Mouse (Mus musculus) lung, embryonic 16.5 days (tissue): ENCODE measurements at regions not wholly inside any gene's neighbourhood (a gene's known extent, or its start where the extent isn't known, plus 50 kb on each side); places are given as distances from the start of the nearest gene placed in this dataset.

Source experiments
- ATAC-seq: fragments of 200-750 bp; cut with Nextera tagmentation; 2 replicates; pipeline ENCODE4 v1.8.0; 2017; ENCODE audit warnings: low read depth, mild to moderate bottlenecking, moderate library complexity
- H3K27ac ChIP-seq: fragments of 300-500 bp; sonication (generic); 2 replicates; pipeline ENCODE4 v1.5.1; 2014; ENCODE audit warnings: mild to moderate bottlenecking, control low read depth, low read length
- H3K27me3 ChIP-seq: fragments of 300-500 bp; sonication (generic); 2 replicates; pipeline ENCODE4 v1.6.1; 2014; ENCODE audit warnings: low read depth, low read length, mixed read lengths; ENCODE audit not compliant: control insufficient read depth, insufficient read depth
- H3K36me3 ChIP-seq: fragments of 300-500 bp; sonication (generic); 2 replicates; pipeline ENCODE4 v1.6.1; 2014; ENCODE audit warnings: low read length; ENCODE audit not compliant: control insufficient read depth, insufficient read depth
- H3K4me1 ChIP-seq: fragments of 300-500 bp; sonication (generic); replicated peaks from 2 replicates; pipeline ENCODE4 v1.6.1; 2014; ENCODE audit warnings: low read length, mixed read lengths; ENCODE audit not compliant: control insufficient read depth, insufficient read depth
- H3K4me2 ChIP-seq: fragments of 300-500 bp; sonication (generic); 2 replicates; pipeline ENCODE4 v1.6.1; 2014; ENCODE audit warnings: low read depth, low read length, control low read depth
- H3K4me3 ChIP-seq: fragments of 300-500 bp; sonication (generic); 2 replicates; pipeline ENCODE4 v1.5.1; 2014; ENCODE audit warnings: mild to moderate bottlenecking, low read length, control low read depth
- H3K9ac ChIP-seq: fragments of 300-500 bp; sonication (generic); 2 replicates; pipeline ENCODE4 v1.6.1; 2014; ENCODE audit warnings: low read length, control low read depth
- H3K9me3 ChIP-seq: fragments of 300-500 bp; sonication (generic); 2 replicates; pipeline ENCODE4 v1.6.1; 2016; ENCODE audit warnings: low read length; ENCODE audit not compliant: control insufficient read depth
- WGBS: fragments of 180-500 bp; shearing (Covaris S2); extraction: QIAGEN DNeasy Blood & Tissue Kit; methylation state at CpG from one replicate; pipeline ENCODE4 v1.1.7; 2014; 5-methylcytosine and 5-hydroxymethylcytosine counted together

- Histone ChIP-seq H3K9ac (no peak overlapping the region), H3K4me2 (no peak overlapping the region), H3K27me3 (no peaks in the 10 kb centered on the region), H3K9me3 (no peaks in the 10 kb centered on the region), H3K4me3 (no peak overlapping the region), H3K27ac (no peak overlapping the region), H3K4me1 (peaks cover 7% of the 10 kb centered on the region; the same call in 1 of the 2 replicates), H3K36me3 (no peaks in the 10 kb centered on the region)
- 94% methylated on average over 1 of the region's 1 CpGs for WGBS
- ATAC-seq, result no peak
Observed at GRCm38 (mm10) chr7:133432343-133432742, 169.6 kb downstream of the Tex36 start.

- Histone ChIP-seq H3K9me3 (no peaks in the 10 kb centered on the region), H3K36me3 (no peaks in the 10 kb centered on the region), H3K27me3 (no peaks in the 10 kb centered on the region), H3K4me1 (no peaks in the 10 kb centered on the region), H3K4me2 (no peak overlapping the region), H3K9ac (no peak overlapping the region), H3K4me3 (no peak overlapping the region), H3K27ac (no peak overlapping the region)
- ATAC-seq, result no peak
- 33% methylated on average over 2 of the region's 2 CpGs for WGBS
Observed at GRCm38 (mm10) chr7:133402072-133402471, 199.9 kb downstream of the Tex36 start.

GRCm38 (mm10) chr7:133400691-133401090 is 201.3 kb downstream of the Tex36 start:
- 57% methylated on average over 4 of the region's 4 CpGs for WGBS
- Histone ChIP-seq H3K27me3 (no peaks in the 10 kb centered on the region), H3K9me3 (no peaks in the 10 kb centered on the region), H3K4me1 (no peaks in the 10 kb centered on the region), H3K36me3 (no peaks in the 10 kb centered on the region), H3K4me3 (no peak overlapping the region), H3K9ac (no peak overlapping the region), H3K27ac (no peak overlapping the region), H3K4me2 (no peak overlapping the region)
- ATAC-seq, result no peak

- Histone ChIP-seq H3K4me3 (no peak overlapping the region), H3K9me3 (no peaks in the 10 kb centered on the region), H3K9ac (no peak overlapping the region), H3K4me1 (no peaks in the 10 kb centered on the region), H3K27me3 (no peaks in the 10 kb centered on the region), H3K36me3 (no peaks in the 10 kb centered on the region), H3K4me2 (no peak overlapping the region), H3K27ac (no peak overlapping the region)
- 74% methylated on average over 6 of the region's 6 CpGs for WGBS
- ATAC-seq, result no peak
Observed at GRCm38 (mm10) chr7:133388716-133389115, 213.2 kb downstream of the Tex36 start.

GRCm38 (mm10) chr7:133382032-133382712 is 219.8 kb downstream of the Tex36 start:
- Histone ChIP-seq H3K9ac (no peak overlapping the region), H3K4me3 (no peak overlapping the region), H3K4me1 (peaks cover 17% of the 10 kb centered on the region), H3K27ac (no peak overlapping the region), H3K4me2 (no peak overlapping the region), H3K36me3 (no peaks in the 10 kb centered on the region), H3K27me3 (no peaks in the 10 kb centered on the region), H3K9me3 (no peaks in the 10 kb centered on the region)
- 46% methylated on average over 7 of the region's 7 CpGs for WGBS
- 0 out of 2 replicates have a peak, but pooled peaks have one; percentile 21 for ATAC-seq

- no peaks in the 10 kb centered on the region for H3K9me3 ChIP-seq
- H3K36me3 ChIP-seq, result no peaks in the 10 kb centered on the region
- no peak overlapping the region for H3K9ac ChIP-seq
- no peaks in the 10 kb centered on the region for H3K27me3 ChIP-seq
- no peak overlapping the region for H3K4me2 ChIP-seq
- peaks cover 17% of the 10 kb centered on the region for H3K4me1 ChIP-seq
- no peak overlapping the region for H3K27ac ChIP-seq
- H3K4me3 ChIP-seq, result no peak overlapping the region
- 50% methylated on average over 1 of the region's 1 CpGs for WGBS
- peak; percentile 68 for ATAC-seq
Observed at GRCm38 (mm10) chr7:133379373-133379772, 222.6 kb downstream of the Tex36 start.

- ATAC-seq, result peak; percentile 59; the same call in 1 of the 2 replicates
- H3K4me2 ChIP-seq, result no peak overlapping the region
Observed at GRCm38 (mm10) chr7:133378338-133378737, 223.6 kb downstream of the Tex36 start.

GRCm38 (mm10) chr7:133376833-133377484 is 225.0 kb downstream of the Tex36 start:
- H3K4me3 ChIP-seq, result no peak overlapping the region
- peaks cover 14% of the 10 kb centered on the region for H3K4me1 ChIP-seq
- WGBS, result 39% methylated on average over 8 of the region's 8 CpGs
- H3K9ac ChIP-seq, result no peak overlapping the region
- no peak overlapping the region for H3K27ac ChIP-seq
- no peaks in the 10 kb centered on the region for H3K9me3 ChIP-seq
- H3K4me2 ChIP-seq, result no peak overlapping the region
- no peak; the same call in 1 of the 2 replicates for ATAC-seq
- no peaks in the 10 kb centered on the region for H3K36me3 ChIP-seq
- no peaks in the 10 kb centered on the region for H3K27me3 ChIP-seq

More at GRCm38 (mm10) chr7:133378338-133378737, 223.6 kb downstream of the Tex36 start:
- Histone ChIP-seq H3K4me1 (peaks cover 17% of the 10 kb centered on the region), H3K4me3 (no peak overlapping the region), H3K9me3 (no peaks in the 10 kb centered on the region), H3K27me3 (no peaks in the 10 kb centered on the region), H3K36me3 (no peaks in the 10 kb centered on the region), H3K27ac (no peak overlapping the region), H3K9ac (no peak overlapping the region)
- WGBS, result 50% methylated on average over 5 of the region's 5 CpGs

- H3K4me2 ChIP-seq, result no peak overlapping the region
- no peak overlapping the region for H3K9ac ChIP-seq
- H3K27ac ChIP-seq, result no peak overlapping the region
- ATAC-seq, result no peak
- H3K9me3 ChIP-seq, result no peaks in the 10 kb centered on the region
- 44% methylated on average over 2 of the region's 2 CpGs for WGBS
- peaks cover 3% of the 10 kb centered on the region for H3K4me1 ChIP-seq
- H3K36me3 ChIP-seq, result no peaks in the 10 kb centered on the region
- H3K4me3 ChIP-seq, result no peak overlapping the region
- H3K27me3 ChIP-seq, result no peaks in the 10 kb centered on the region
Observed at GRCm38 (mm10) chr7:133372695-133373094, 229.3 kb downstream of the Tex36 start.
